In the genomic region with DNA sequence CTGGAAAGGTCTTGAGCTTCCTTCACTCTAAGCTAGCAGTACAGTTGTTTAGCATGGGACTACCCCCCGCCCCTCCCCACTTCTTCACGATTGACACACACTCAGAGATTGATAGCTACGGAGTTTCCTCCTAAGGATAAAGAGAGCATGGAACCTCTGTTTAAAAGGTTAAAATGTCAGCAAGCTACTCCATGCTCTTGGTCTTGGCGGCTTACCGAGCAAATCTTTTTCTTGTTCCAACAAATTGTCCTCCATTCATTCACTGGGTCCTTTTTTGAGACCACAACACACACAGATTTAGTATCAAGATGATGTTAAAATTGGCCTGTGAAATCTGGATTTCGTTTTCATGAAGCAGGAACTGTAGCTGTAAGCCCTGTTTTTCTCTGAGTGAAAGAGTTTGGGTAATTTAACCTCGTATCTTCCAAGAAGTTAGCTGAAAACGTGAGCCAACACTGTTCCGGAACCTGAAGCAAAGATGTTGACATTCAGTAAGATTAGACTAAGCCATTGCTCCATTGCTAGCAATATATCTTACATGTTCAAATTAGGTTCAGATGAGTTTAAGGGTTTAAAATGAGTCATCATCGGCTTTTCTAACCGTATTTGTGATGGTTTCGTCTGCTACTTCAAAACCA, we compare ENCODE assay signal across 8 mouse cellular contexts. TPM values are rescaled to one million over a fixed set of nuclear protein-coding genes. Genes with fewer than 3 reads are reported as not detected.
DNase-seq lines count a peak whose midpoint lies in the region; ATAC-seq and TF ChIP-seq lines count a peak whose summit lies in the region.

No protein-coding gene starts in this region.

- no peak for TF ChIP-seq CTCF in E14TG2a.4 (conservative IDR thresholded peaks at IDR 0.05; ENCODE audit: low read length)

- DNase-seq in heart, embryonic 10.5 days (ENCODE audit: low spot score), result no peak
- DNase-seq in heart, postnatal 36 days, result no peak
- no peak for DNase-seq in limb, embryonic 11.5 days (ENCODE audit: low spot score)
- no peak for DNase-seq in spleen, postnatal 4 days (ENCODE audit: low spot score in 2 of 2)
- DNase-seq in thymus, adult 18-20 months, result no peak

- H3K9ac ChIP-seq in limb, embryonic 11.5 days (ENCODE audit: low read length), result peak overlapping the region; percentile 9; the same call in 1 of the 2 replicates
- peak overlapping the region; percentile 61 for H3K9ac ChIP-seq in neural tube, embryonic 14.5 days (replicated peaks; ENCODE audit: low read depth, low read length)

- no peaks in the 10 kb centered on the region for H3K27me3 ChIP-seq in heart, embryonic 10.5 days (ENCODE audit: insufficient read depth, poor library complexity, severe bottlenecking)
- H3K27me3 ChIP-seq in E14TG2a.4 (ENCODE audit: insufficient read depth, low read length), result no peaks in the 10 kb centered on the region
- H3K27me3 ChIP-seq in erythroblast, embryonic 14.5 days (ENCODE audit: control insufficient read depth), result peaks cover 2% of the 10 kb centered on the region; the same call in 1 of the 2 replicates
- H3K27me3 ChIP-seq in limb, embryonic 11.5 days (ENCODE audit: control insufficient read depth, insufficient read depth, low read length), result no peaks in the 10 kb centered on the region
- H3K27me3 ChIP-seq in neural tube, embryonic 14.5 days (ENCODE audit: control insufficient read depth, insufficient read depth, low read length), result no peaks in the 10 kb centered on the region

- WGBS in heart, embryonic 10.5 days, result 25% methylated on average over 12 of the region's 12 CpGs
- WGBS in limb, embryonic 11.5 days, result 31% methylated on average over 12 of the region's 12 CpGs
- WGBS in neural tube, embryonic 14.5 days, result 30% methylated on average over 12 of the region's 12 CpGs

- peak overlapping the region; percentile 93; the same call in 1 of the 2 replicates for H3K27ac ChIP-seq in heart, embryonic 10.5 days
- H3K27ac ChIP-seq in limb, embryonic 11.5 days (replicated peaks; ENCODE audit: low read depth, low read length), result no peak overlapping the region
- no peak overlapping the region for H3K27ac ChIP-seq in neural tube, embryonic 14.5 days (ENCODE audit: low read depth, low read length)

- no peaks in the 10 kb centered on the region for H3K9me3 ChIP-seq in heart, embryonic 10.5 days
- H3K9me3 ChIP-seq in E14TG2a.4 (ENCODE audit: low read length), result no peaks in the 10 kb centered on the region
- H3K9me3 ChIP-seq in erythroblast, embryonic 14.5 days (ENCODE audit: control insufficient read depth, low read length), result no peaks in the 10 kb centered on the region
- no peaks in the 10 kb centered on the region for H3K9me3 ChIP-seq in limb, embryonic 11.5 days (ENCODE audit: control insufficient read depth, low read length)
- H3K9me3 ChIP-seq in neural tube, embryonic 14.5 days (ENCODE audit: control insufficient read depth, low read length), result no peaks in the 10 kb centered on the region

- intact Hi-C loops in heart, postnatal 36 days (cut with DNase I), result loop anchor here (1.0 to 10.0 kb wide), 6 partner anchors 17 to 758 kb away; partner anchors contain the start of genes Dnajc12, Hnrnph3, Pbld2 and Sirt1

- H3K4me3 ChIP-seq in heart, embryonic 10.5 days, result peak overlapping the region; percentile 81
- peak overlapping the region; percentile 77 for H3K4me3 ChIP-seq in E14TG2a.4 (replicated peaks; ENCODE audit: low read length)
- peak overlapping the region; percentile 90 for H3K4me3 ChIP-seq in erythroblast, embryonic 14.5 days (replicated peaks)
- peak overlapping the region; percentile 82 for H3K4me3 ChIP-seq in limb, embryonic 11.5 days (ENCODE audit: low read depth, low read length)
- peak overlapping the region; percentile 64 for H3K4me3 ChIP-seq in neural tube, embryonic 14.5 days (ENCODE audit: low read depth, low read length)

- H3K4me2 ChIP-seq in limb, embryonic 11.5 days (ENCODE audit: low read depth, severe bottlenecking), result peak overlapping the region; percentile 48
- H3K4me2 ChIP-seq in neural tube, embryonic 14.5 days (ENCODE audit: low read depth, low read length), result peak overlapping the region; percentile 74

- H3K4me1 ChIP-seq in heart, embryonic 10.5 days, result 0 out of 2 replicates have a peak, but pooled peaks cover 7% of the 10 kb centered on the region
- peaks cover 42% of the 10 kb centered on the region for H3K4me1 ChIP-seq in E14TG2a.4 (replicated peaks; ENCODE audit: low read depth, low read length)
- peaks cover 38% of the 10 kb centered on the region for H3K4me1 ChIP-seq in erythroblast, embryonic 14.5 days (ENCODE audit: control insufficient read depth)
- no peaks in the 10 kb centered on the region for H3K4me1 ChIP-seq in limb, embryonic 11.5 days (ENCODE audit: control insufficient read depth, insufficient read depth, low read length)
- peaks cover 12% of the 10 kb centered on the region for H3K4me1 ChIP-seq in neural tube, embryonic 14.5 days (ENCODE audit: control insufficient read depth, insufficient read depth, low read length)

- no peak for ATAC-seq in limb, embryonic 11.5 days (ENCODE audit: insufficient number of reproducible peaks, low FRiP score, low TSS enrichment, low read depth)
- ATAC-seq in neural tube, embryonic 14.5 days (ENCODE audit: low read depth), result no peak

- peaks cover 9% of the 10 kb centered on the region; the same call in 1 of the 2 replicates for H3K36me3 ChIP-seq in heart, embryonic 10.5 days
- H3K36me3 ChIP-seq in E14TG2a.4 (ENCODE audit: insufficient read depth, low read length), result peaks cover 22% of the 10 kb centered on the region
- peaks cover 23% of the 10 kb centered on the region for H3K36me3 ChIP-seq in erythroblast, embryonic 14.5 days (ENCODE audit: control insufficient read depth)
- no peaks in the 10 kb centered on the region for H3K36me3 ChIP-seq in limb, embryonic 11.5 days (ENCODE audit: control insufficient read depth, insufficient read depth, low read length)
- H3K36me3 ChIP-seq in neural tube, embryonic 14.5 days (ENCODE audit: control insufficient read depth, insufficient read depth, low read length), result no peaks in the 10 kb centered on the region

RNA-seq across cellular contexts. Expression of gene Herc4, which starts 0.7 kb away (rescaled TPM):
- polyA plus RNA-seq in heart, embryonic 10.5 days (2016; fragmentation: Nextera tagmentation; extraction: Ambion mirVana), result 36.0 and 38.4 TPM in 2 replicates
- 10 to 100 TPM; 32.2 to 33.4 TPM for total RNA-seq in heart, postnatal 36 days (2021)
- polyA plus RNA-seq in erythroblast, embryonic 14.5 days (2012), result 1.4 and 1.7 TPM in 2 replicates
- polyA plus RNA-seq in limb, embryonic 11.5 days (2014; fragmentation: Nextera tagmentation; extraction: Ambion mirVana), result 46.1 and 50.8 TPM in 2 replicates
- polyA plus RNA-seq in neural tube, embryonic 14.5 days (2014; fragmentation: Nextera tagmentation; extraction: Ambion mirVana), result 29.5 and 33.2 TPM in 2 replicates

RNA-seq across cellular contexts. Expression of gene Mypn, which starts 39.2 kb away (rescaled TPM):
- 1.0 and 4.2 TPM in 2 replicates for polyA plus RNA-seq in heart, embryonic 10.5 days (2016; fragmentation: Nextera tagmentation; extraction: Ambion mirVana)
- total RNA-seq in heart, postnatal 36 days (2021), result 100 to 1,000 TPM in 1 of 2 experiments, 10 to 100 TPM in 1; 96.7 to 105 TPM
- not detected in 2 replicates for polyA plus RNA-seq in erythroblast, embryonic 14.5 days (2012)
- 0.45 and 0.60 TPM in 2 replicates for polyA plus RNA-seq in limb, embryonic 11.5 days (2014; fragmentation: Nextera tagmentation; extraction: Ambion mirVana)
- polyA plus RNA-seq in neural tube, embryonic 14.5 days (2014; fragmentation: Nextera tagmentation; extraction: Ambion mirVana), result 0.71 and 1.1 TPM in 2 replicates

Comparison
In these comparisons a context has a peak if more than half of its experiments do, and no peak if none do; other contexts are left out.
1. RNA of gene Herc4, which starts 0.7 kb away (polyA plus RNA-seq): 46.1 to 50.8 TPM in limb, embryonic 11.5 days, 36.0 to 38.4 TPM in heart, embryonic 10.5 days and 29.5 to 33.2 TPM in neural tube, embryonic 14.5 days; 1.4 to 1.7 TPM in erythroblast, embryonic 14.5 days; every median in the first group is over 10 times any median in the second.
2. Peak in every context shown above with its lines, with median percentiles within 50 percentile points of each other: H3K4me3 ChIP-seq.